Mouse (Mus musculus): ENCODE data around the gene Abcg4.

DNA sequence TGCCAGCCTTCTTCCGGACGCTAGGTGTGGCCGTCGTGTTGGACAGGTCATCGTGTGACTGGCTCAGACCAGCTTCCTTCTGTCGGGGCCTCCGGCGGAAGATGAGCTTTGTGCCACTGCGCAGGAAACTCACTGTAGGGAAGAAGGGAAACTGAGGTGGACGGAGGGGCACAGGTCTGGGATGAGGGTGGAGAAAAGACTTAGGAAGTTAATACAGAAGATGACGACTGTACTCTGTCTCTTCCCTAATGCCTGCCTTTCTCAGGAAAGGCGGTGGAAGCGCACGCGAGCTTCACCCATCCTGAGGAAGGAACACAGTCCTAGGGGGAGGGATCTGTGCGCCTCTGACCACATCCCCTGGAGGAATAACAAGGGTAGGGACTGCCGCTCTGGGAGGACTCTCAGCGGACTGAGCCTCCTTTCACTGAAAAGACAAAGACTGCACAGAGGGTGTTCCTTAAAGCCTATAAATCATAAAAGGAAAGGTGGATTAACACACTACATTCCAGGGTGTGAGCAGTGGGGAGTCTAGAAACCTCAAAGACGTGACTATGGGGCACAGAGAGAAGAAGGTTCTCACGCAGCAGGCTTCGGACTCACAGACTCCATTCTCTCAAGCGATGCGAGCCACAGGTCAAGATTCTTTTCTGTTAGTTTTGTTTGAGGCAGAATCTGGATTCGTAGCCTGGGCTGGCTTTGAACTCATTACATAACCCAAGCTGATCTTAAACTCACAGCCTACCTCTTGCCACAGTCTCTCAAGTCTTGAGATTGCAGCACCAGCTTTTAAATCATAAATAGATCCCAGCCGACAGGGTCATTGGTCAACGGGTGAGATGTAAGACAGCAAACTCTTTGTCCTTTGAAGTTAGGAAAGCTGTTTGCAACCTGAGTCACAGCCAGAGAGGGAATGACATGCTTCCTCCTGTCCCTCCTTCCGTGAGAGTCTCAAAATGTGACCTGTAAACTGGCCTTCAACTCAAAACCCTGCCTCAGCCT lies 23.0 kb upstream of the Abcg4 start:
- TF ChIP-seq CTCF (IDR thresholded peaks at IDR 0.05; ENCODE audit: control insufficient read depth, insufficient read depth, insufficient read length) (no peak), MAX (IDR thresholded peaks at IDR 0.05) (no peak), USF1 (IDR thresholded peaks at IDR 0.05; ENCODE audit: low read depth) (no peak)
